Mouse (Mus musculus) cerebellum, adult 8-10 months (tissue): Measurements from ENCODE around the gene Ctf2.
"Not testable (repeated sequence)": the region's sequence is repeated elsewhere in the genome, so short reads cannot be mapped to it uniquely, and the experiment has no call there.

Experiments used
- DNase-seq: peaks from one replicate; pipeline ENCODE4 v3.0.0; 2022

Gene Ctf2

GRCm38 (mm10) chr7:127711456-127711855 is 20.5 kb downstream of the Ctf2 start:
- no peak for DNase-seq

GRCm38 (mm10) chr7:127711031-127711430 is 20.9 kb downstream of the Ctf2 start:
- DNase-seq, result no peak

- DNase-seq, result no peak
Measured at GRCm38 (mm10) chr7:127709261-127709979, 22.5 kb downstream of the Ctf2 start.

- DNase-seq, result peak; percentile 81
Measured at GRCm38 (mm10) chr7:127708207-127709078, 23.5 kb downstream of the Ctf2 start, which contains the start of gene Bcl7c. Gene Bcl7c (minus strand): TSS chr7:127708933.

- no peak for DNase-seq
Measured at GRCm38 (mm10) chr7:127707957-127708206, 24.1 kb downstream of the Ctf2 start.

- DNase-seq, result peak; percentile 39
Measured at GRCm38 (mm10) chr7:127707045-127707956, 24.7 kb downstream of the Ctf2 start.

- peak; percentile 73 for DNase-seq
Measured at GRCm38 (mm10) chr7:127705706-127706105, 26.3 kb downstream of the Ctf2 start.

- DNase-seq, result no peak
Measured at GRCm38 (mm10) chr7:127704598-127704997, 27.4 kb downstream of the Ctf2 start.

GRCm38 (mm10) chr7:127703561-127704178 is 28.3 kb downstream of the Ctf2 start:
- no peak for DNase-seq

- no peak for DNase-seq
Measured at GRCm38 (mm10) chr7:127700712-127701331, 31.1 kb downstream of the Ctf2 start.

GRCm38 (mm10) chr7:127698986-127699385 is 33.0 kb downstream of the Ctf2 start:
- no peak for DNase-seq

GRCm38 (mm10) chr7:127693730-127694129 is 38.2 kb downstream of the Ctf2 start:
- not testable (repeated sequence) for DNase-seq

- no peak for DNase-seq
Measured at GRCm38 (mm10) chr7:127693290-127693689, 38.7 kb downstream of the Ctf2 start.

GRCm38 (mm10) chr7:127691221-127691989 is 40.6 kb downstream of the Ctf2 start:
- DNase-seq, result peak; percentile 72

GRCm38 (mm10) chr7:127689626-127690280 is 42.2 kb downstream of the Ctf2 start:
- no peak for DNase-seq

GRCm38 (mm10) chr7:127688935-127689334 is 43.0 kb downstream of the Ctf2 start:
- no peak for DNase-seq

GRCm38 (mm10) chr7:127686740-127687449 is 45.1 kb downstream of the Ctf2 start:
- no peak for DNase-seq

- DNase-seq, result no peak
Measured at GRCm38 (mm10) chr7:127685304-127686018, 46.5 kb downstream of the Ctf2 start.

- DNase-seq, result no peak
Measured at GRCm38 (mm10) chr7:127681888-127682553, 49.9 kb downstream of the Ctf2 start.
